Mouse (Mus musculus): Measurements from ENCODE around the gene Trim3.

Gene Trim3

DNA sequence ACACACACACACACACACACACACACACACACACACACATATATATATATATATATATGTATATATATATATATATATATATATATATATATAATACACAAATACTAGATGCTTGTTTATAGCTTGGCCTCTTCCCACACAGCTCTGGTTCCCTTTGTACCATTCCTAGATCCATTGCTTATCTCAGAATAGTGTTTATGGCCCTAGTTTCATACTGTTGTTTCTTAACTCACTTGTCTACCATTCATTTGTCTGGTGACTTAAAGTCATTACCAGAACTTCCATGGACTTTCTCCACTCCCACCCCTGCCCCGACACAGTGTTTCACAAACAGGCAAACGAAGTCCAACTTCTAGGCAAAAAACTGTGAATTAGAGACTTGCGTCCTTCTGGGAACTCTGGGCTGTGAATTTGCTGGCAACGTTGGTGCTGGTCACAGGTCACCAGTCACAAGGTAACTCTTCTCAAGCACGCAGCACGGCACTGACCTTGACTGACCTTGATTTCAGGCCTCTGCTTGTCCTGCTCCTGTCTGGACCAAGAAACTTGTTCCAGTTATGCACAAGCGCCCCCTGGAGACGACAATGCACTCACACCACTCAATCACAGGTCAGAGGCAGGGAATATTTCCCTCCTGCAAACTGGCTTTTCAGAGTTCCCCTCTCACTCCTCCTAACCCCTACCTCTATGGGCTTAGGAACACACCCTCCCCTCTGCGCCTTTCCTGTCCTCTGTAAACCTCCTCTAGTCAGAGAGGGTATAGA lies 30.3 kb downstream of the Trim3 start:
- DNase-seq: peak; percentile 86

DNA sequence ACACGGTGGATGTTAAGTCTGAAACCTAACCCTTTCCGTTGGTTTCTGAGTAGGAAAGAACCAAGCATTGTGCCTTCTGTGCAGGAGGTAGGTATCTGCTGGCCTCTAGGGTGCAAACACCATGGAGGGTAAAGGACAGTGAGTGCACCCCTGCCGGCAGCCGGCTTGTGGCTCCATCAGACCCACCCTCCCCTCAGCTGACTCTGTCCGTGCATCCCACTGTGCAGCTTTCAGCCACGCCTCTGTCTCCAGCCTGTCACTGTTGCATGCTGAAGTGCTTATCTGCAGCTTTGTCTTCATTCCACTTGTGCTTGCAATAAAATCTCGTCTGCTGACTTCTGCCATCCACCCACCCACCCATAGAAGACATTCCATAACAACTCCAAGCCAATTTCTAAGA lies 43.3 kb downstream of the Trim3 start:
- DNase-seq: no peak

DNA sequence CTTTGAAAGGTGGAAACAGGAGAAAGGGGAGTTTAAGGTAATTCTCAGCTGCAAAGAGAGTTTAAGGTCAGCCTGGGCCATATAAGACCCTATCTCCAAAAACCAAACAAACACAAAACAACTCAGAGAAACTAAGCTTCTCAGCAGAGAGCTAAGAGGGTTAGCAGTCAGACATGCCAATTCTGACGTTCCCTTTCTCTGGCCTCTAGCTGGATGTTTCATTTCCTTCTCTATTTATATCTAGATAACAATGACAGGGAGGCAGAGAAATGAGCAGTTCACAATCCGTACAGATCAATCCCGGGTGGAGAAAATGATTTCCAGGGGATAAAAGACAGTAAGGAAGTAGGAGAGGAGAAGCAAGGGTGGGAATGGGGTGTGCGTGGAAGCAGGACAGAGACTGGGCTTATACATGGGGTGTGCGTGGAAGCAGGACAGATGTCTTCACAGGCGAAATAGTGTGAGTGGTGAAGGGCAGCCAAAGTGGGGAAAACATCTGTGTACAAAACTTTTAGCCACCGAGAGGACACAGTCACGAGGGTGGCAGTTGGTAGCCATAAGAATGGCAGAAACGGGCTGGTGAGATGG lies 45.0 kb downstream of the Trim3 start:
- peak; percentile 37 for DNase-seq

DNA sequence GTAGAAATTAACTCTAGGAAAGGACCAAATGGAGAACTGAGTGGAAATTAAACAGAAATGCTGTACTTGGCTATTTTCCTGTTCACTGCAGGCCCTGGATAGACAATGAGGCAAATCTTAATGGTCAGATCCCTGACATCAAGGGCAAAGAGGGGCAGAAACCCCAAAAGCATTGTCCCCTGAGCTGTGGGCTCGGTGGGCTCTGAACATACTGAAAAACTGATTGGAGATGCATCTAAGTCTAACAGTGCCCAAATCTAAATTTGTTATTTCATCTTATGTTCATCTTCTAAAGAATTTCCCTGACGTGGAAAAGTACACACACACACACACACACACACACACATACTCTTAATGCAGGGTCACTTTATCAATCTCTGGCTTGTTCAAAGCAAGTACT lies 51.4 kb downstream of the Trim3 start:
- no peak for DNase-seq

DNA sequence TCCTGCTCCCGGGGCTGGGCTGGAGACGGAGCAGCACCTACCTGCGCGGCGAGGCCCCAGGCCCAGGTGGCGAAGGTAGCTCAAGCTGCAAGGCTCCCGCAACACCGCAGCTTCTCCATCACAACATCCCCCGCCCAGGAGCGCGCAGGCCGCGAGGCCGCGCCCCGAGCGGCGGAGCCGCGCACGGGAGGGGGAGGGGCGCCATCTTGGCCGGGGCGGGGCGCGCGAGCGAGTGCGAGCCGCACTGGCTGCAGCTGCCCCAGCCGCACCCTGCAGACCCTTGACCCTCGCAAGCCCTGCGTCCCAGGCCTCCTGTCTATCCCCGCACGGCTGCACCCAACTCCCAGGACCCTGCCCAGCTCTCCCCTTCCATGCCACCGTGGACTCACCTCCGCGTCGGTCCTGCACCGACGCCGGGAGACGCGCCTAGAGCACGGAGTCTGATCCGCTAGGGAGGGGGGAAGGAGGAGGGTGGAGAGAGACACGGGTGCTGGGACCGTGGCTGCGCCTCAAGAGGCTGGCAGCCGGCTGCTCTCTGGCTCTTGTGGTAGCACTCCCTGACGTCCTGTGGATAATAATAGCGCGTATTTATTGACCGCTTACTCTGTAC lies 52.2 kb downstream of the Trim3 start, which contains the start of gene Apbb1:
Gene Apbb1 (minus strand): TSS at position 560 of the 610 bp plus-strand sequence.
- peak; percentile 82 for DNase-seq

DNA sequence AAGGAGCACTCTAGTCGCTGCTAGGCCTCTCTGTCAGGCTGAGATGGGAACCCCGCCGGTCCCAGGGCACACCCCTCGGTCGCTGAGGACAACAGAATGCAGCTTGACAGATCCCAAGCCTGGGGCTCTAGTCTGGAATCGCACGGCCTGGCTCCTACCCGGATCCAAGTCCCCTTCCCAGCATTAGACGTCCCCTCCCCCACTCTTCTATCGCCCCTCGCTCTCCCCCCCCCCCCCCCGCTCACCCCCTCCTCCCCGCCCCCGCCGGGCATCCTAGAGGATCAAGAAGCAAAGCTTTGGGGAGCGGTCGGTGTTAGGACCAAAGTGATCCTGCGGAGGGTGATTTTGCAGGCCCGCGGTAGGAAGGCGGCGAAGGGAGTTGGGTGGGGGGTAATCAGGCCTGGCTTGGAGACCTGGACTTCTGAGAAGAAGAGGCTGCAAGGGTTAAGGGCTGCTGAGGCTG lies 52.7 kb downstream of the Trim3 start:
- DNase-seq: peak; percentile 32

DNA sequence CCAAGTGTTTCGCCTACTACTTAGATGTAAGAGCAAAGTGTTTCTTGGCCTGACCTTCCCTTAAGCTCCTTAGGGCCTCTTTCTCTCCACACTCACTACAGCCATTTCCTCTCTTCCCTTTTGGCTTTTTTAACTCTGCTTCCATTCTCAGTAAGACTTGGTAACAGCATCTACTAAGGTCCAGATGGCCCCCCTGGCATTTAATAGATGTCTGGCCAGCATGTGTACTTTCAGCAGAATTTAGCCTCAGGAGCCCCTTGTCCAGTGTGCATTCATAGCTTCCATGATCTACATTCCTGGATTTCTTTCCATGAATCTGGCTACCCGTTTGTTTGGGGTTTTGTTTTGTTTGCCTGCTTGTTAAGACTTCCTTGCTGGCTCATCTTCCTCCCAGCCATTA lies 54.9 kb downstream of the Trim3 start:
- DNase-seq: no peak

DNA sequence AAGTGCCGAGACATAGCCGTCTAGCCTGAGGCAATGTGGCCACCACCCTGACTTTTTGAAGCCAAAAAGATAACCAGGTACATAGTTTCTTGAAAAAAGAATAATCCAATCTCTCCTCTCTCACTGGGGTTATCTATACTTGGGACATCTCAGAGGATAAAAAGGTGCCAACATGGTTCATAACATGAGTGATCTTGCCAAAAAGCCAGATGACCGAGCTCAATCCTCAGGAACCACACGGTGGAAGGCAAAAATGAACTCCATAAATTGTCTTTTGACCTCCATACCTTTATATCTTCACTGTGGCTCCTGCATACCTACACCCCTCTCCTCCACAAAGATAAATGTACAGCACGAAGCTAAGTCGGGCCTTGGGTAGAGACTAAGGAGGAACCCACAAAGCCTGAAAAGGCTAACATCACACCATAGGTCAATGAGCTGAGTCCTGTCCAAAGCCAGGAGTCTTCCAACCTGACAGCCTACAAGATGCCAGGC lies 55.9 kb downstream of the Trim3 start:
- no peak for DNase-seq

DNA sequence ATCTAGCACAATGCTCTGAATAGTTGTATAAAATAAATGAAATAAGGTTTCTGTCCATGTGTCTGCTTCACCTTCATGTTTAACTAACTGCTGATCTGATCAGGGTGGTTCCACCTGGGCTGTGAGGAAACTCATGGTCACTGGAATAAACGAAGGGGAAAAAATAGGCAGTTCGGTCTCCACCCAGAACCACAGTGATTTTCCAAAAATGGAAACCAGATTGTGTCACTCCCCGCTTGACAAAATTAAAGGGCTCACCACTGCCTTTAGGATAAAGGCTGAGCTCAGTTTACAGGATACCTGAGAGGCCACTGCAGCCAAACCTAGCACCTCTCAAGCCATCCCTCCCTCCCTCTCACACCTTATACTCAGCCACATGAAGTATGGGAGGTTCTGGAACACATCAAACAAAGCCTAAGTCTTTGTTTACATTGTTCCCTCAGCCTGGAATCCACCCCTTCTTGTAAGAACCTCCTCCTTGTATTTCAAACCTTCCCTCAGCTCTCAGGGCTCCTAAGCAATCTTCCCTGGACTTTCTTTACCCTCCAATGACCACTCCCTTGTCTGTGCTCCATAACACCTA lies 57.1 kb downstream of the Trim3 start:
- DNase-seq: no peak

DNA sequence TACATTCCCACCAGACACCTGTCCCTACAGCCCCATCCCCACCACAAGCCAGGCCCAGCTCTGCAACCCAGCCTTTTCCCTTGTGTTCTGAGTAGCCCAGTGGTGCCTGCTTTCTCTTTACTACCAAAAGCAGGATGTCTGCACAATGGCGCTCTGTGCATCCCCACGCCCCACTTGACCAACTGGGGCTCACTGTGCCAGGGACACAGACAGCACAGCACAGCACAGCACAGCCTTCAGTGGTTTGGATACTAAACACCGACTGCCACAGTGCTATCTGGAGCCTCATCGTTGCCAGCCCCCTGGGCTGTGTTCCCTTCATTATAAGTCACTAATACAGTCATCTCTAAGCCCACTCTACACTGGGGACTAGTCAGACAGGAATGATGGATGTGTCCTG lies 58.8 kb downstream of the Trim3 start:
- DNase-seq: no peak

DNA sequence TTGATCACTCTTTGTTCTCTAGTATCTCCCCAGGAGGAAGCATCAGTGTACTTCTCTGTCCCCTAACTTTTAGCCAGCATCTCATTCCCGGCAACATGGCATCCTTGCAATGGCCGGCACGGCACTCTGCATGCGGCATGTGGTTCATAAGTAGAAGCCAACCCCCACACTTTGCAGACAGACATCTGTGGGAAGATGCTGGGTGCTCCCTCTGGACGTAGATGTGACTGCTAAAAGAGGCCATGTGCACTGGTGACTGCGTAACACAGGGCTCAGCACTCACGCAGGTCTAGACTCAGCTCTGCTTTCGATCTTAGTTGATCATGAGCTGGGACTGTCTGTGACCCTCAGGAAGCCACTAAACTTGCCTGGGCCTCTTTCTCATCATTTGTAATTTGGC lies 60.4 kb downstream of the Trim3 start:
- no peak for DNase-seq

DNA sequence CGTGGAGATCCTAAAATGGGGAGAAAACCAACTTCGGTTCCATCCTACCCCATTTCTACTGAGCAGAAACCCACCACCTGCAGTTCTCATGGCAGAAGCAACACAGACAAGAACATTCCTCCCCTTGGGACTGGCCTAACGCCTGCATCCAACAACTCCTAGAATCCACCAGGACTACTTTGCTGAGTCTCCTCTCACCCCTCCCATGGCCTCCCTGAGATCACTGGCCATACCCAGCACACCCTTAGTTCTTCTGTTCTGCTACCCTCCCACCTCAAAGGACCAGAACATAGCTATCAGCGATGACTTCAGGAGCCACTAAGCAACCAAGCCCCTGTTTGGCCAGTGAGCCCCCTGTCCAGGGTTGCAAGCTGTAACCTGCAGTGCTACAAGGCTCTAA lies 62.6 kb downstream of the Trim3 start:
- DNase-seq: no peak

DNA sequence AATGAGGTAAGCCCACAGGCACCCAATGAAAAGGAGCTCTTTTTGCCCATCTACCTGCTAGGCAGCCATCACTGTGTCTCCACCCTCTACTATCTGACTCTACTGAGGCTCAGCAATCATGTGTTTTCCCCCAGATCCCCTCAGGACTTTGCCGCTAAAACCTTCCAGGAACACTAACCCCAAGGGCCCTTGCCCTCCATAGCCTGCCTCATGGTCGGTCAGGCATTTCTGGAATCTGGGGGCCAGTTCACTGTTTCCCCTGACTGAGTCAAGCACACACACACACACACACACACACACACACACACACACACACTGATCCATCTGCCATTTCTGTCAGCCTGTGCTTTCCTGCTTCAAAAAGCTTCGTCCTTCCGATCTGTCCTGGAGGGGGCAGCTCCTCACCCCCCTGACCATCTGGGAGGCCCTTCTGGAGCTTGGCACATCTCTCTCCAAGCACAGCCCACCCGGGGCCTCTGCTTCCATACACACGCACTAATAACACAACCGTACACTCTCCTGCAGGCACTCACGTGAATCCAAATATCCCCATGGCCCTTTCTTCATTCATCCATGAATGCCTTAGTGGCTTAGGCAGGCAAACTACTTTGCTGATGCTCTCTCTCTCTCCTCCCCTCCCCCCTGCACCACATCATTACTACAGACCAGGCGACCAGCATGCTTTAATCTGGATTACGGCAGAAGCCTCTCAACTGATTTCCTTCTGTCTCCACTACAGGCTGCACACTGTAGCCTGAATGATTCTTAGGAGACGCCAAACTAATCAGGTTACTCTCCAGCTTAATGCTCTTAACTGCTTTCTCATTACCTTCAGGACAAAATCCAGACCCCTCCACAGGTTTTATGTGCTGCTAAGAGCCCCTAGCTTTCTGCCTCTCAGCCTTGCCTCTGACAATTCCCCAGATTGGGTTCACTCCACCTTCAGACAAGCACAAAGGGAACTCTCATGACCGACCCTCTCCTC lies 63.6 kb downstream of the Trim3 start:
- no peak for DNase-seq

DNA sequence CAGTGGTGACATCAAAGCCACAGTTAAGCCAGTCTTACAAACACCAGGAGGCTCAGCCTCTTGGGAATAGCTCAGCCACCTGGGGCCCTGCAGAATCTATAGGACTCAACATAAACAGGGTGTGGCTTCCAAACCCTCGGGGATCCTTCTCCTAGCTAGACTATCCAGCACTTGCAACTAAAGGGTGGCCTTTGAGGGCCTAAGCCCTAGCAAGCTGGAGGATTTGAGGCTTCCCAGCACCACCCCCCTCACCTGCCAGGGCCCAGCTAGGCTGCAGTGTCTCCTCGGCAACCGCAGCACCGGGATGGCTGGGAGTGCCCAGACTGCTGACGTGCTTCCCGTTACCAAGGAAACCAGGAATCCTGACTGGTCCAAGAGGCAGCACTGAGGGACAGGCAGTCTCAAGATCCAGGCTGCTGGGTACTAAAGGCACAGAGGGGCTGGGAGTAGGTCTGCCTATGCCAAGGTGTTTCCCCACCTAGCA lies 64.3 kb downstream of the Trim3 start:
- DNase-seq: peak; percentile 21

DNA sequence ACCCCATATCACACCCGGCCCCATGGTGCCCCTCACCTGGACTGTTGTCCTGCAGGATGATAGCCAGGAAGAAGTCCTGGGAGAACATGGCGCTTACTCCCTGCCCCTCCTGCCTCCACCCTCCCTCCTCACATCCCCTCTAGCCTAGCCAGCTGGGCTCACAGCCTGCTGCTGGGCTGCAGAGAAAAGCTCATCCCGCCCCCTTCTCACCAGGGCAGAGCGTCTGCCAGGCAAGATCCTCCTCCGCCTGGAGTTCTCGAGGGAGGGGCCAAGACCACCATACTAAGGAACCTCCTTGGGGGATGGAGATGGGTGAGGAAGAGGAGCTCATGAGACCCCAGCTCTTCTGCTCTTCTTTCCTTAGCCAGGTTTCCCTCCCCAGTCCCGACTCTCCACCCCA lies 64.8 kb downstream of the Trim3 start:
- peak; percentile 32 for DNase-seq

DNA sequence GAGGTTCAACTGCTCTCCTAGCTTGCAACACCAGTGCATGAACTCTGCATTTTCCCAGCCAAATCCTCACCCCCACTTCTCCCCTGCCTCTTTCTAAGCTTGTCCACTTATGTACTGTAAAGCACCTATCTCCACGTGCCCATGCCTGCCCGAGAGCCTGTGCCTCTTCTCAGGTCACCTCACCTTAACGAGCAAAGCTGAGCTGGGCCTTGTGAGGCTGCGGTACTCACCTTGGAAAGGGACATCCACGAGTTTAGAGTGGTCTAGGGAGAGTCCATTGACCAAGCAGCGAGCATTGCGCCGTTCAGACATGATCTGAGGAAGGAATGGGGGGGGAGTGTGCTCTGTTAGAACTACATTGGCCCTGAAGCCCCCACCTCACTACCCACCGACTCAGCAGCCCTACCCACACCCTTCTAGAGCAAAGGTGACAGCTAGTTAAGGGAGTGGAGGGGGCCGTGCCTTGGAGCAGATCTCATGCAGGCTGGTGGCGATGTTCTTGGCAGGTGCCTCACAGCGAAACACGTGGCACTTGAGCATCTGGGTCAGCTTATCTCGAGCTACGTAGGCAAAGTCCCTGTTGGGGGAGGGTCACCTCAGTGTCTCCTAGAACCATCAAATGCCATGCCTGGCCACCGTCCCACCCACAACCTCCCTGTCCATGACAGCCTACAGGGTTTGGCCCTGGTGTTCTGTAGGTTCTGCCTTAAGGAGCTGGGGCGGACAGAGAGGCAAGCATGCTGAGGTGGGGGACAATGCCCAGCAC lies 68.1 kb downstream of the Trim3 start:
- no peak for DNase-seq

DNA sequence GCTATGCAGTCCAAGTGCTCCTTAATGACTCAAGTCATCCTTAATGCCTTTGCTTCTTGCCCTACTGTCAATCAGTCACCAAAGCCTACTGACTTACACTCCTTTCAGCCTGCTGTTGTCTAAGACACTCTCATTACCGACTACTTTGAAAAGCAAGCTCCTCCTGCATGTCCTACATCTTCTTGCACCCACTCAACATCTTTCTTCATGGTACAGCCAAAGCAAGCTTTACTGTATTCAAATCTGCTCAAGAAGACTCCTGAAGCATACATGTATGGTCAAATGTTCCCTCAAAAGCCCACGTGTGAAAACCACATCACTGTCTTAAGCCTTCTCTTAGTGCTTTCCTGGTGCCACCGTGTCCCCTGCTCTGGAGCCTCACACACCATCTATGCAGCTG lies 70.0 kb downstream of the Trim3 start:
- no peak for DNase-seq

DNA sequence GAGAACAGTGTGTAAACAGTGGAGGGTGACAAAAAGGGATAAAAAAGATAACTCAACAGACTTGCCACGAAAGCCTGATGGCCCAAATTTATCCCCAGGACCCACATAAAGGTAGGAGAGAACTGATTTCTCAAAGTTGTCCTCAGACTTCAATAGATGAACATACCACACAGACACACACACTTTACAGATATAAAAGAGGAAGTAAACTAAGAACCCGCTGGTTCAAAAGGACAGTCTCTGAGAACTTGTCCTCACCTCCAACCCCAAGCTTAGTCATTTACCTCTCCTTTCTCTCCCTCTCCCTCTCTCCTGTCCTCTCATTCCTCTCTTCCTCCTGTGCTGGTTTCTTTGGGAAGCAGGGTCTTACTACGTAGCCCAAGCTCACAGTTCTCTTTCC lies 71.1 kb downstream of the Trim3 start:
- no peak for DNase-seq

DNA sequence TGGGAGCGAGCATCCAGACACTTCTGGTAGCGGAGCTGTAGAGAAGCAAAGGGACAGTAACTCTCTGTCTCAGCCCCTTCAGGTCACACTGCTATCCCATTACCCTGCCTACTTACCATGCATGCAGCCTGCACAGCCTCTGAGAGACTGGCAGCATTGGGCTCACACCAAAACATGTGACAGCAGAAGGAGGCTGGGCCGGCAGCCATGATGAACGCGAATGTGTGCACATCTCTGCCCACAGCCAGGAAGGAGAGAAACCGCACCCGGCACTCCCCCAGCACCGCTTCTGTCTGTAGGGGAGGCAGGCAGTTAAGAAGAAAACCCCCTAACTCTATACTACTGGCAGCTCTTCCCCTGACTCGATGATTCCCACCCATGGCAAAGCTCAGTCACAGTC lies 74.4 kb downstream of the Trim3 start:
- DNase-seq: no peak

DNA sequence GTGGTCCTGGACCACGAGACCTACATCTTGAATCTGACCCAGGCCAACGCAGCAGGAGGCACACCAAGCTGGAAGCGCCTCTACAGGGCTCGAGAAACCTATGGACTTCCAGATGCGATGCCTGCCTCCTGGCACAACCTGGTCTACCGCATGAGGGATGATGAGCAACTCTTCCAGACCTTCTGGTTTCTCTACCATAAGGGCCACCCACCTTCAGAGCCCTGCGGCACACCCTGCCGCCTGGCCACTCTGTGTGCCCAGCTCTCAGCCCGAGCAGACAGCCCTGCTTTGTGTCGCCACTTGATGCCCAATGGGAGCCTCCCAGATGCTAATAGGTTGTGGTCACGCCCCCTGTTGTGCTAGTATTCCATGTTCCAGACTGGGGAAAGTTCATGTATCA lies 75.7 kb downstream of the Trim3 start:
- no peak for DNase-seq

DNA sequence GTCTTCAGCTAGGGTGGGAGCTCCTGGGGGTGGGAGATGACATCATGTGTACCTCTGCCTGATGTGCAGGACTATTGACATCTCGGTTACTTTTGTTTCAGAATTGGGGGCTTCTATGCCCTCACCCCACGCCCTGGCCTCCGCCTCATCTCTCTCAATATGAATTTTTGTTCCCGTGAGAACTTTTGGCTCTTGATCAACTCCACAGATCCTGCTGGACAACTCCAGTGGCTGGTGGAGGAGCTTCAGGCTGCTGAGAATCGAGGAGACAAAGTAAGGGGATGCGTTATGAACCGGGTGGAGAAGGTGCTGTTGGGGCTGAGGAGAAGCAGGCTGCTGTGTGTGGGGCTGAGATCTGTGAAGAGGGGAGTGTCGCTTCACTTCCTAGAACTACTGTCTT lies 77.0 kb downstream of the Trim3 start:
- DNase-seq: no peak

DNA sequence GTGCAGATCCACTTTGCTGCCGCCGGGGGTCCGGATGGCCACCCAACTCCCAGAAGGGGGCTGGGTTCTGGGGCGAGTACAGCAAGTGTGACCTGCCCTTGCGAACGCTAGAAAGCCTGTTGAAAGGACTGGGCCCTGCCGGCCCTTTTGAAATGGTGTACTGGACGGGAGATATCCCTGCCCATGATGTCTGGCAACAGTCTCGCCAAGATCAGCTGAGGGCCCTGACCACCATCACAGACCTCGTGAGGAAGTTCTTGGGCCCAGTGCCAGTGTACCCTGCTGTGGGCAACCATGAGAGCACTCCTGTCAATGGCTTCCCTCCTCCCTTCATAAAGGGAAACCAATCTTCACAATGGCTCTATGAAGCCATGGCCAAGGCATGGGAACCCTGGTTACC lies 77.8 kb downstream of the Trim3 start:
- no peak for DNase-seq
